Mouse (Mus musculus): ENCODE data around the gene Fbxl5.

Fbxl5 gene

DNA sequence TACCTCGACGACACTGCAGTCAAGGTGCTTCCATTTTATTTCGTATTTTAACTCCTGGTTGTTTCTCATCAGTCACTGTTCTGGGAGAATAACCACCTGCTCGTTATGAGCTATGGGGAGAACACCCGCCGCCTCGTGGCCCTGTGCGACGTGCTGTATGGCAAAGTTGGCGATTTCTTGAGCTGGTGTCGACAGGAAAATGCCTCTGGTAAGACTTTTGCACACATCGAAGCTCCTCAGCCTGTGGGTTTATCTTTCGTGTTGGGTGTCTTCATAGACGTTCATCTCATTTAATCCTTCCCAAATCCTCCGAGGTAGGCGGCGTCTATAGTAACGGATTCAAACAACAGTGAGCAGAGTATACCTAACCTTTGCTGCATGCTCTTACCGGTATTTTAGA is at the start of gene Fbxl5:
Gene Fbxl5 (minus strand): TSS at position 101 of the 400 bp plus-strand sequence.
- in situ Hi-C loops (cut with MboI; ENCODE audit: low pct_unique_long_range_greater_than_20kb in 1 of 2, low sequenced_read_pairs in 2 of 2, unreplicated experiment in 1 of 2), result no loop called here

DNA sequence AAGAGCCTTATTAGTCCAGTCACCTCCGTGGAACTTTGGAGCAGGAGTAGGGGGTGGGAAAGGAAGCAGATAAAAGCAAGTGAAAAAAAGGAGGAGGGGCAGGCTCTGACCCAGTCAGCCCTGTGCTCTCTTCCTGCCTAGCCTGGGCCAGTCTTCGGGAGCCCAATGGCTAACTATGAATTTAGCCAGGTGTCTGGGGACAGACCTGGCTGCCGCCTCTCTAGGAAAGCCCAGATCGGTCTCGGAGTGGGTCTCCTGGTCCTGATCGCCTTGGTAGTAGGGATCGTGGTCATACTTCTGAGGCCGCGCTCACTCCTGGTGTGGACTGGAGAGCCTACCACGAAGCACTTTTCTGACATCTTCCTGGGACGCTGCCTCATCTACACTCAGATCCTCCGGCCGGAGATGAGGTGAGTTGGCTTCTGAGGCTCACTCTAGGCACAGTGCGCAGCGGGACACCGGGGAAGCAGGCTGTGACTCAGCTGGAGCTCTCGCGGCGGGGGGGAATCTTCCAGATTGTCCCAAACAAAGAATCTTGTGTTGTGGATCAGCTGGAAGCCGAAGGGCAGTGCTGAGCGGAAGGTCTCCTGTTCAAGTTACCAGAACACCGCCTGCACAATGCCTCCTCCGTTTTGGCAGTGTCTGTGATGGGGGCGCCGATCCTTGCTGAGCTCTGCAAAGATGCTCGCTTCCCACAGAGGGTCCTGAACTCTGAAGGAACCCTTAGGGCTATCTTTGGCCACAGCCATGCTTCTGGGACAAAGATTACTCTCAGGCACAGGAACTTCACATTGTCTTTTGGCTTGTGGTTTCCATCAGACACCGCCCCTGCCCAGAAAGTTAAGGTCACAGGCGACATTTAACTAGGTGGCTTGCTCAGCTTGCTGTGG is 47.5 kb upstream of the Fbxl5 start:
- in situ Hi-C loops (cut with MboI; ENCODE audit: low pct_unique_long_range_greater_than_20kb in 1 of 2, low sequenced_read_pairs in 2 of 2, unreplicated experiment in 1 of 2), result no loop called here

DNA sequence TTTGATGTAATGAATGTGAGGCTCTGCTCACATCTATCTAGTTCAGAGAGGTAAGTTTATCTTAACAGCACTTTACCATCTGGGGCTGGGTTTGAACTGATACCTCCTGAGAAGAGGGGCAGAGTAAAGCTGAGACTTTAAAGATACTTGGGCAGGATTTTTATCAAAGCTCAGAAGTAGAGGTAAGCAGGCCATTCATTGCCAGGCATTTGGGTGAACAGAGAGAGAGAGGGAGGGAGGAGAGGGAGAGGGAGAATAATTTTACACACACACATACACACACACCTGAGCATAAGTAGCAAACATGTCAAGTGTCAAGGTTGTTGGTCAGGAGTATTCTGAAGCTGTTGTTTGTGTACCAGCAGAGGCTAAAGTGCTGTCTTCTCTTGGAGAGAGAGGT is 46.8 kb upstream of the Fbxl5 start, which contains the start of gene Cd38:
Gene Cd38 (plus strand): TSS at position 301 of the 400 bp plus-strand sequence.
- in situ Hi-C loops (cut with MboI; ENCODE audit: low pct_unique_long_range_greater_than_20kb in 1 of 2, low sequenced_read_pairs in 2 of 2, unreplicated experiment in 1 of 2), result no loop called here

DNA sequence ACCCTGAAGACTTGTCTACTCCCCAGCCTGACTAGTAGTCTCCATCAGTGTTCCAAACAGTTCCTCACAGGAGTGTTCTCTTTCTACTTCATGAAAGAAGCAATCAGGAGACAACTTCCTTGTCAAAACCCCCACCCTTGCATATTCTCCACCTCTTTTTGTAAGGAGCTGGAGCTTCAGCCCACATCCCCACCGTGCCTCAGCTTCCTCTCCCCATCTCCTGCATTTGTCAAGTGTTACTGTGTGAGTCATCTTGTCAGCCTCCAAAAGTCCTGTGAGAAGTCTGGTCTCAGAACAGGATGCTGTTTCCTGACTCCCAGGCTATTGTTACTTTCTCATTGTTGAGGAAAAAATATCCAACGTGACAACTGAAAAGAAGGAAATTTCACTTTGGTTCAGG is 43.9 kb upstream of the Fbxl5 start:
- in situ Hi-C loops (cut with MboI; ENCODE audit: low pct_unique_long_range_greater_than_20kb in 1 of 2, low sequenced_read_pairs in 2 of 2, unreplicated experiment in 1 of 2), result no loop called here

DNA sequence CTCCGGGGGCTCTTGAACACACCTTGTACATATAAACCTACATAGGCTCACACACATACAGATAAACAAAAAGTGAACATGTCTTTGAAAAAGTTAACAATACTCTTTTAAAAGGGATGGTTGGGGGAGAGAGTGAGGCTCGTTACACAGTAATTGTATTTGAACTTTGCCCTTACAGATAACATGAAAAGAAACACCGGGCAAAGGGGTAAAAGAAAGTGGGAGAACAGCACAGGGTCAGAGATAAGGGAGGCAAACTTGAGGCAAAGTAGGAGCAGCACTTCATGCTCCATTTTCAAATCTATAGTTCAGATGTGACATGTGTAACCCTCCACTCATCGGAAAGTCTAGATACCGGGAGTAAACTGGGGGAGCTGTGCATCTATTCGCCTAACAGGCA is 42.2 kb upstream of the Fbxl5 start:
- in situ Hi-C loops (cut with MboI; ENCODE audit: low pct_unique_long_range_greater_than_20kb in 1 of 2, low sequenced_read_pairs in 2 of 2, unreplicated experiment in 1 of 2), result no loop called here

DNA sequence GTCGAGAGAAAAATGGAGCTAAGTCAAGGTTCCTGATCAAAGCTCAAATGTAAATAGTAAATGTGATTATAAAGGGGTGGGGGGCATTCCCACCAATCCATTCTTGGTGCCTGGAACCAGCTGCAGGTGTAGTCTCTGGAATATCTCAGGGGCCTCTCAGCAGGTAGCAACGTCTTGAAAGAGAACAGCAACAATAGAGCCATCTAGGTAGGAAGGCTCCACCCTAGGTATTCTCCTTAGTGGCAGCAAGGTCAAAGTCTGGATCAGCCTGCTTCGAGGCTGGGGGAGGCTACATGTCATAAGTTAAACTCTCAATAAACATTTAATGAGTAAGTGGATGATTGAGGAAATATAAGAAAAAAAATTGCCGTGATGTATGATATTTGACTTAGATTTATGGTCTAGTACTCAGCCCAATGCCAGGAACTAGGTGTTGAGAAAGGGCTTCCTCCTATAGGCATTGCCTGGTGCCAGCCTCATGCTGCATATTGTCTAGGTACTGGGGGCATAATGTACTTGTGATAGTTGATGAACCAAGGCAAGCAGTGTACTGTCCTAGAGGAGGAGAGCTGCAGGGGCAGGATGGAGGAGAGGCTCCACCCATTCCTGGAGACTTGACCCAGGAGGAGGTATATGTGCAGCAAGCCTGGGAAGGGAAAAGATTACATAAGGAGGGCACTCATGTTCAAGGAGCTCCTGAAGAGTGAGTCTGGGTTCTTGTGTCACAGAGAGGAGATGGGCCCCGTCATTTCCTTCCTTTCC is 39.4 kb upstream of the Fbxl5 start:
- in situ Hi-C loops (cut with MboI; ENCODE audit: low pct_unique_long_range_greater_than_20kb in 1 of 2, low sequenced_read_pairs in 2 of 2, unreplicated experiment in 1 of 2), result no loop called here

DNA sequence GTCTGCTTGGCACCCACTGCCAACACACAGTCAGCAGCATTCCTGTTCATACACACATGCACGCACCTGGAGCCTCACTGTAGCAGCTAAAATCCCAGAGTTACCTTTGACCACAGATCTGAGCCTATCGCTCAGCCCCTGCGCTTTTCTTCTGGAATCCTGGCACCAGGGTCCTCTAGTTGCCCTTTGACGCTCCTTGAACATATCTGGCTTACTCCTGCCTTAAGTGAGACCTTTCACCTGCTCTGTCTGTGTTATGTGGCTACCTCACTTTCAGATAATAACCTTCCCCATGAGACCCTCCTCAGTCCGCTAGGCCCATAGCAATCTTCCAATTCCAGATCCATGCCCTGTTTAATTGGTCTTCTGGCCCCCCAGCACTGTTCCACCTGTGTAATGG is 38.7 kb upstream of the Fbxl5 start:
- in situ Hi-C loops (cut with MboI; ENCODE audit: low pct_unique_long_range_greater_than_20kb in 1 of 2, low sequenced_read_pairs in 2 of 2, unreplicated experiment in 1 of 2), result no loop called here

DNA sequence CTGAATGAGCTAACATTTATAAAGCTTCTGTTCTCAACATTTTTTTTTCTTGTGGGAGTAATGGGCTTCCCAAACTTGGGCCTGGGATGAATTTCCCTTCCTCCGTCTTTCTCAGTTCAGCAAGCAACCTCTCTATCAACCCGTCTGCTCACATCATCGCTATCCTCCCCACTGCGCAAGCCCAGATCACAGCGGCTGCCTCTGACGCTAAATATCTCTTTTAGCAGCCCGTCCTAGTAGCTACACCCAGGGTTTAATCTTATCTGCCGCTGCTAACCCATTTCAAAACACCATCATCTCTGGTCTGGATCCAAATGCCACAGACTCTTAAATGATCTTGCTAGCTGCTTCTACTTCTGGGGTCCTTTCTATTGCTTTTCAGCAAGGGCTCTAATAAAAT is 38.2 kb upstream of the Fbxl5 start:
- in situ Hi-C loops (cut with MboI; ENCODE audit: low pct_unique_long_range_greater_than_20kb in 1 of 2, low sequenced_read_pairs in 2 of 2, unreplicated experiment in 1 of 2), result no loop called here

DNA sequence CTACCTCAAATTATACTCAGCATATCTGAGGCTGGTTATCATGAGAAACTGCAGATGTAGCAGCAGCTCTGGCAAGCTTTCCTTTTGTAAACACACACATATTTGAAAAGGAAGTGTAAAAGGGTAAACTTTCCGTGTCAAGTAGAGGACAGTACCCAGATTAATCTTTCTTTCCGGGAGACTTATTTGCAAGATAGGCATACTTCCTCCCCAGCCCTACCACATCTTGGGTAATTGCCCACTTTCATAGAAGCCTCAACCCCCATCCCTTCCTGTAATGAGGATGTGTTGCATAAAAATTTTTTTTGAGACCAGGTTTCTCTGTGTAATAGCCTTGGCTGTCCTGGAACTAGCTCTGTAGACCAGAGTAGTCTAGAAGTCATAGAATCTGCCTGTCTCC is 34.3 kb upstream of the Fbxl5 start:
- in situ Hi-C loops (cut with MboI; ENCODE audit: low pct_unique_long_range_greater_than_20kb in 1 of 2, low sequenced_read_pairs in 2 of 2, unreplicated experiment in 1 of 2), result no loop called here

DNA sequence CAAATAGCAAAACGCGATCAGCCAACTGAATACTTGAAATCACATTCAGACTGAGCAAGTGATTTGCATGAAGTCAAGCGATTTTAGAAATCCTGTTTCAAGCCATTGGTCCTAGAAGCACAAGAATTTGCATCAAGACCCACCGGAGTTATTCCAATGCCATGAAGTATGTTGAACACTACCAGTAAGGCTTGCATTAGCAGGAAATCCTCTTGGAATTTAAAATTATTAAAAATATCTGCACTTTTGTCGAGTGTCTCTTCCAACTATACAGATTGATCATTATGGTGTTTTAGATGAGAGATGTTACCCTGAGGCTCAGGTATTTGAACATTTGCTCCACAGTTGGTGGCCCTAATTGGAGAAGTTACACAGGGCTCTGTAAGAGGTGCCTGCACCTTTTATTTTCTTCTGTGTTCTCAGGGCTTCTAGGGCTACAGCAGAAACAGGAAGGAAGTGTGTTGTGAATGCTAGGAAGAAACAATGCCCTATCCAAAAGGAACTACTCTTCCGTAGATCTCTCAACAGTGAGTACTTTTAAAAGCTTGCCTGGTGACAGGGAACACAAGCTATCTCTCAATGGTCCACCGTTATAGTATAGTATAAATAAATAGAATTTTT is 32.5 kb upstream of the Fbxl5 start:
- in situ Hi-C loops (cut with MboI; ENCODE audit: low pct_unique_long_range_greater_than_20kb in 1 of 2, low sequenced_read_pairs in 2 of 2, unreplicated experiment in 1 of 2), result no loop called here

DNA sequence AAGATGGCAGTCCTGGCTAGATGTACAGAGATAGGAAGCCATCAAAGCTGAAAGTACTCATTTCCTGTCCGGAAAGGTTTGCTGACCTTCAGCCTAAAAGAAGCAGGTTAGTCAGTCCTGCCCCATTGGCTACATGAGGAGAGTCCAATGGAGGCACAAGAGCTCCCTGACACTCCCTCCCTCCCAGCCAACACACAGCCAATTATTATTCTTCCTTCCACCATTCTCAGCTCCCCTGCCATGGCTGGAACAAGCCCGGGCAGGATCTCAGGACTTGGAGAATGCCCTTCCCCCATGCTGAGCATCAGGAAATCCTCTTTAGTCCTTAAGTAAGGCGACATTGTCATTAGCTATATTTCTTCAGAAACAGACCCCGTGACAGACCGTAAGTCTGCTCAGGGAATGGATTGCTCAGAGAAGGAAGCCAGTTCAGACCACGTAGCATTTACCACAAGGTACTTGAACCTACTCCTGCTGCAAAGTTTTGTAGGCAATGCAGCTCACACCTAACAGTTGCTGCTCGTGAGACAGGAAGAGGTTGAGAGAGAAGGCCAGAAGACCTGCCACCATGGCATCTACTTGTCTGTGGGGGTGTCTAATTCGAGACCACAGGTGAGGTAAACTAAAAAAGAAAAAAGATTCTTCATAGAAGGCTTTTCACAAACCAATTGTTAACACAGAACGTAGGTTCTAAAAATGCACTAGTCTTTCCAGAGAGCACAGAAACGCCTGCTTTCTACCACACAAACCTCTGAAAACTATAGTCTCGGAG is 31.8 kb upstream of the Fbxl5 start:
- in situ Hi-C loops (cut with MboI; ENCODE audit: low pct_unique_long_range_greater_than_20kb in 1 of 2, low sequenced_read_pairs in 2 of 2, unreplicated experiment in 1 of 2), result no loop called here

DNA sequence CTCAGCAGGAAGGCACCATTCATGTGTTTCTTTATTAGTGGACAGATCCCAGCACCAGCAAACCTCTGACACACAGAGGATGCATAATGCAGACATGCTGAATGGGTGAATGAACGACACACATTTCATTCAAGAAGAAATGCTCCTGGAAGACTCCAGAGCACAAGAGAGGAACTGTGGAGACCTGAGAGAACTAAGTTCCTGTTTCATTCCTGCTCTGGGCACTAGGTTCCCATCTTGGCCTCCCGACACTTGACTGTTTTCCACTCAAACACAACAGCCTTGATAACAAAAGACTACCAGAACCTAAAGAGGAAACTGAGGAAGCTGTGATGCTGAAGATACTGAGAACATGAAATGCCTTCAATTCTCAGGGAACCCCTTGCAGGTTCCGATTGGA is 26.8 kb upstream of the Fbxl5 start:
- in situ Hi-C loops (cut with MboI; ENCODE audit: low pct_unique_long_range_greater_than_20kb in 1 of 2, low sequenced_read_pairs in 2 of 2, unreplicated experiment in 1 of 2), result loop anchor here in 1 of 2 experiments (10.0 kb wide), 1 partner anchor 47 kb away; no protein-coding TSS in a partner anchor

DNA sequence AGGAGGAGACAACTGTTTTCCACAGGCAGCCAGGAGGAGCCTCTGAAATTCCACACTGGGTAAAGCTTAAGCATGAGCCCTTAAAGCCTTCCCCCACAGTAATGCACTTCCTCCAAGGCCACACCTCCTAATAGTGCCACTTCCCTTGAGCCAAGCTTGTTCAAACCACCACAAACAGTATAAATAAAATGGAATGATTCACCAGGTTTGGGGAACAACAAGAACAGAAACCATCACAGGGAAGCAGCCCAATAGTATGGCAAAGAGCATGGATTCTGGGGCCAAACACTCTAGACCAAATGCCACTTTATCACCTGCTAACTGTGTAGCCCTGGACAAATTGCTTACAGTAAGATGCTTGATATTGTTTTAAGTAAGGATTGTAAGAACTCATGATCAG is 26.1 kb upstream of the Fbxl5 start:
- in situ Hi-C loops (cut with MboI; ENCODE audit: low pct_unique_long_range_greater_than_20kb in 1 of 2, low sequenced_read_pairs in 2 of 2, unreplicated experiment in 1 of 2), result loop anchor here in 1 of 2 experiments (10.0 kb wide), 1 partner anchor 47 kb away; no protein-coding TSS in a partner anchor

DNA sequence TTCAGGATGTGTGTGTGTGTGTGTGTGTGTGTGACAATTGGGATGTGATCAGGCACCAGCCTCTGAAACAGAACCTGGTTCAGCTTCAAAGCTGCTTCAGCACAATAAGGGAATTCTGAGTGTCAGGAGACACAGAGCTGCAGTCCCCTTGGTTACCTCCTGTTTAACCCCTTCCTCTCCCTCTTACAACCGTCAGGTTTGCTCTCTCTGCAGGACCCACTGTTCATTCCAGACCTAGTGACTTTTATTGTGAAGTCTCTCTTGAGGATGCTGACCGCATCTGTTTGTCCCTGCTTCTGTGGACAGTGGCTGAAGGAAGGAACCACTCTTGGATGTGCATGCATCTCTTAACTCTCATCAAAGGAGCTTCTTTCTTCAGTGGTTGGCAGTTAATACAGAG is 24.8 kb upstream of the Fbxl5 start:
- in situ Hi-C loops (cut with MboI; ENCODE audit: low pct_unique_long_range_greater_than_20kb in 1 of 2, low sequenced_read_pairs in 2 of 2, unreplicated experiment in 1 of 2), result loop anchor here in 1 of 2 experiments (10.0 kb wide), 1 partner anchor 49 kb away; no protein-coding TSS in a partner anchor

DNA sequence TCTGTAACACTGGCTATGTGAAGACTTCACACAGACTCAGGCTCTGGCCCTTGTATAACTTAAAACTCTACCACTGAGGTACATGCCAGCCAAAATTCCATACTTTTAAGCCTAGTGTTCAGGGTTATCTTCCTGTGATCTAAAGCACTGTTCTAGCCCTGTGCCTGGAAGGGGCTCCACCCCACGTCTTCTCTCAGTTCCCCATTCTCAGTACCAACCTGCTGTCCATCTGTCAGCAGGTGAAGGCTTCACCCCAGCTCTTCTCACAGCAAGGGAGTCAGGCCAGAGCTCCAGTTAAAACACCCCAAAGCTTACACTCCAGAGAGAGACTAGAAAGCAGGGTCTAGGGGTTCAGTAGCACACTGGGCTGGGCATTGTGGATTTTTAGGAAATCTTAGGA is 24.2 kb upstream of the Fbxl5 start:
- in situ Hi-C loops (cut with MboI; ENCODE audit: low pct_unique_long_range_greater_than_20kb in 1 of 2, low sequenced_read_pairs in 2 of 2, unreplicated experiment in 1 of 2), result loop anchor here in 1 of 2 experiments (10.0 kb wide), 1 partner anchor 49 kb away; no protein-coding TSS in a partner anchor

DNA sequence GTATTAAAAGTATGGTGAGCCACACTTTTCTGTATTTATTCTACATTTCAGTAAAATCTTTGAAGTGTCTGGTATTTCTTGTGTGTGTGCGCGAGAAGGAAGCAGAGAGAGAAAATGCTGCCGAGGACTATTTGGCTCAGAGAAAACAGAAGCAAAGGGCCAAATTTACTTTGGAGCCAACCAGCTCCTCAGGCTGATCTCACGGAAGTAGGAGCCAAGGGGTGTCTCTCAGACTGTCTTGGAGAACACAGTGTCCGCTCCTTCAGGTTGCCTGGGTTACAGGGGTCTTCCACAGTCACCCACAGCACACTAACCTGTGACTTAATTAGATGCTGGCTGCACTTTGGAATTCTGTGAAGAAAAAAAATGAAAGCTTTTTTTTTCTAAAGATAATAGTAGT is 23.6 kb upstream of the Fbxl5 start:
- in situ Hi-C loops (cut with MboI; ENCODE audit: low pct_unique_long_range_greater_than_20kb in 1 of 2, low sequenced_read_pairs in 2 of 2, unreplicated experiment in 1 of 2), result loop anchor here in 1 of 2 experiments (10.0 kb wide), 1 partner anchor 50 kb away; no protein-coding TSS in a partner anchor

DNA sequence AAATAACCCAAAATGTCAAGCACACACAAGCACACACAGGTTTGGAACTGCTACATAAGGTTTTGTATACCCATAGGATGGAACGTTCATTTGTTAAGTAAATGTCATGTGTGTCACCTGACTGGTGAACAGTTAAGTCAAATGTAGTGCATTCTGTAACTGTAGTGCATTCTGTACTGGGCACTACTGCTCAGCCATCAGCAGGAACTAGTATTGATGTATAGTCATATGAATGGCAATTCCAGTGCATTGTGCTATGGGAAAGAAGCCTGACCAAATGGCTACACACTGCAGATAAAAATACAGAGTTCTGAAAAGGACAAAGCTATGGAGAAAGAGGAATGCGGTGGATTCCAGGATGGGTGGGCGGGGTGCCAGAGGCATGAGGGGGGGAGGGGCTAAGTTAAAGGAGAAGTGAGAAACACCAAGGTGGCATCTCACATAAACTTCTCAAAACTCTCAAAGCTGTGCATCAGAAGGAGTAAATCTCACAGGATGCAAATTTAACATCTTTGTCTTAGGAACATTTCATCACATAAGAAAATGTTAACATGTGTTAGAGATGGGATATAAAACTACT is 21.2 kb upstream of the Fbxl5 start:
- in situ Hi-C loops (cut with MboI; ENCODE audit: low pct_unique_long_range_greater_than_20kb in 1 of 2, low sequenced_read_pairs in 2 of 2, unreplicated experiment in 1 of 2), result loop anchor here in 1 of 2 experiments (10.0 kb wide), 1 partner anchor 52 kb away; no protein-coding TSS in a partner anchor

DNA sequence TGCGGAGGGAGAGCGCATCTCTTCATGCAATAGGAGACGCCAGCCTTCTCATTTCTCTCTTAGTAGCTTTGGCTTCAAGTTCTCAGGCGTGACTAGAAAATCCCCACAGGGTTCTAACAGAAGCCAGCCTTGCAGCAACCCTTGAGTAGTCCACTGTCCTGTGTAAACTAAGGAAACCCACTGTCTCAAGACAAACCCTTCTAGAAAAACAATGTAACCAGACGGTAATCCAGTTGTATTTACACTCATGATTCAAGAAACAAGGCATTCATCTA is 20.5 kb upstream of the Fbxl5 start:
- in situ Hi-C loops (cut with MboI; ENCODE audit: low pct_unique_long_range_greater_than_20kb in 1 of 2, low sequenced_read_pairs in 2 of 2, unreplicated experiment in 1 of 2), result loop anchor here in 1 of 2 experiments (10.0 kb wide), 1 partner anchor 53 kb away; no protein-coding TSS in a partner anchor

Measured in mouse embryonic stem cell (cell line).